Mouse (Mus musculus) liver (tissue): ENCODE data around the gene Dhps.
"Not testable (repeated sequence)": the region's sequence is repeated elsewhere in the genome, so short reads cannot be mapped to it uniquely, and the experiment has no call there.

Experiments
- DNase-seq: peaks from one replicate; pipeline ENCODE4 v3.0.0-alpha.2; 2020; ENCODE audit warnings: mixed read lengths

The Dhps gene

DNA sequence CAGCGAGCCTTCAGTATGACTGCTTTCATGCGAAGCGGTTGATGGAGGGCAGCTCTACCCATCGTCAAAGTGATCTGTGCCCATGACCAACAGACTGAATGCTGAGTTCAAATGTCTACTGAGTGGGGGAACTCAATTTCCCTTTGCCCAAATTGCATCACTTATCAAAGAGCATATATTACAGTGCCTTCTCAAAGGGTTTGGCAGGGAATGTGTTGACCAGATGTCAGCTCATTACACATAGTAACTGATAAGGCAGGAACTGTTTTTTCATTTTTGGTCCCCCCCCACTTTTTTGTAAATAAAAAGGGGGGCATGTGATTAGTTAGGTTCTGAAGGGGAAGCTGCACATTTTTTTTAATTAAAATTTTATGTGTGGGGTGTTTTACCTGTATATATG lies 9.0 kb upstream of the Dhps start:
- no peak for DNase-seq

DNA sequence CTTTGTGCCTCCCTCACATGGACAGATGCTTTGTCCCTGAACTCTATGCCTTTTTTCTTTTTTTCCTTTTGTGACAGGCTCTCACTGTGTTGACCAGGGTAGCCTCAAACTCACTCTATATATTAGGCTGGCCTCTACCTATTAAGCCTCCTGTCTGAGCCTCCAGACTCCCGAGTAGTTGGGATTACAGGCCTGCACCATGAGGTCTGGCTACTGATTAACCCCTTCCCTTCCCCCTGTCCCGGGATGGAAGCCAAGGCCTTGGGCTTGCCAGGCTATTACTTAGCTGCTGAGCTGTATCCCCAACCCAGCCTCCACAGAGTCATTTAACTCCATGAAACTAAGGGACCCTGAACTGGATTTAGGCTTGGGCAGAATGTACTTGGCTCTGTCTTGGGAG lies 6.3 kb upstream of the Dhps start:
- DNase-seq: peak; percentile 39

- no peak for DNase-seq
Observed at GRCm38 (mm10) chr8:85067155-85067554, 4.4 kb upstream of the Dhps start.

GRCm38 (mm10) chr8:85067982-85068381 lies 3.6 kb upstream of the Dhps start, which contains the start of gene Gm5741:
Gene Gm5741 (minus strand): TSS chr8:85067982.
- no peak for DNase-seq

DNA sequence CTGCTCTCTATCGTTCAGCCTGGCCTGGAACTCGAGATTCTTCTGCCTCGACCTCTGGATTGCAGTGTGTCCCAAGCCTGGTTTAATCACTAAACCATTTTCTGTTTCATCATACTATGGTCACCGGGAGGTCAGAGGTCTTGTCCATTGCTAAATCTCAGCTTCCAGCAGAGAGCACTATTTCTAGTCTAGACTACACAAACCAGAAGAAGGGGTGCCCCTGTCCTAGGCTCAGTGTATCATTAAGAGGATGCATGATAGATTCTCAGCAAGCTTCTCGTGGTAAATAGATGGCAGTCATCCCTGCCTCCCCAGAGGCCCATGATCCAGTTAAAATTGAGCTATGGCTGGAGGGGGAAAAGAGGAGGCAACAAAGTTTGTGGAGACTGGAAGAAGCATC lies 516 bp upstream of the Dhps start:
- DNase-seq: peak; percentile 18

GRCm38 (mm10) chr8:85072364-85072929 lies 890 bp downstream of the Dhps start:
- no peak for DNase-seq

GRCm38 (mm10) chr8:85073041-85073612 lies 1.6 kb downstream of the Dhps start:
- DNase-seq: no peak

DNA sequence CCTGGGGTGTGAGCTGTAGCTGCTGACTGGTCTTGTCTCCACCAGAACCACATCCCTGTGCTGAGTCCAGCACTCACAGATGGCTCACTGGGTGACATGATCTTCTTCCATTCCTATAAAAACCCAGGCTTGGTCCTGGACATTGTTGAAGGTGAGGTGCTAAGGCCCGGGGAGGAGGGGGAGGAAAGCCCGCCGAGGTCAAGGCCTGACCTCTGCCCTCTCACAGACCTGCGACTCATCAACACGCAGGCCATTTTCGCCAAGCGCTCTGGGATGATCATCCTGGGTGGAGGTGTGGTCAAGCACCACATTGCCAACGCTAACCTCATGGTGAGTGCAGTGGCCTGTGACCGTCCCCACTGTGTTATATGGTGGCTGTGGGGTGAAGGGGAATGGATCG lies 2.6 kb downstream of the Dhps start:
- no peak for DNase-seq

- no peak for DNase-seq
Observed at GRCm38 (mm10) chr8:85074617-85075016, 3.1 kb downstream of the Dhps start.

DNA sequence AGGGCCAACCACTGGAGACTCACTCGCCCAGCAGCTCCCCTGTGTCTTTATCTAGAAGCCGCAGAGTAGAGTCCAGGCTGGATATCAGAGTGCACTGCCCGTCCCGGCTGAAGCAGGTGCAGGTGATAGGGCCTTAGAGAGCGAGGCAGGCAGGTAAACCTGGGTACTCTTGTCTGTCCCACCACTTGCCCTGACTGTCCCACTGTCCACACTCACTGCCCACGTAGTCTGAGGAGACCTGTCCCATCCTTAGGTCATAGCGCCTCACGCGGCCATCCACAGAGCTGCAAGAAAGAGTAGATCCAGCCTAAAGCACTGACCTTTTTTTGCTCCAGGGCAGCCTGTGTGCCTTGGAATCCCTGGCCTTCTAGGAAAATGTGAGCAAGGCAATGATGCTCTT lies 4.4 kb downstream of the Dhps start:
- peak; percentile 74 for DNase-seq

DNA sequence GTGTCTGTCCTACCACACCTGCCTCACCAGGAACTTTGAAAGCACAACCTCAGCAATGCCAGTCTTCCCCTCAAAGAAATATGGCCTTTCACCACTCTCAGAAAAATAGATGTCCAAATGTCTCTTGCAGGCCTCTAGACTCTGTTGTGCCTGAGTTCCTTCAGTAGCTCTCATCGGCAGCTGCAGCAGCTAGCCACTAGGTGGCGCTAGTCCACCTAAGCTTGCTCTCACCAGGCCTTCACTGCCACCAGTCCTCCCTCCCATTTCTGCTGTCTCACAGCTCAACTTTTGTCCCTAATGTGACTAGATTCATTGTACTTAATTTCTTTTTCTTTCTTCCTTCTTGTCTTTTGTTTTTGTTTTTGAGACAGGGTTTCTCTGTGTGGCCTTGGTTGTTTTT lies 5.4 kb downstream of the Dhps start:
- peak; percentile 88 for DNase-seq

DNA sequence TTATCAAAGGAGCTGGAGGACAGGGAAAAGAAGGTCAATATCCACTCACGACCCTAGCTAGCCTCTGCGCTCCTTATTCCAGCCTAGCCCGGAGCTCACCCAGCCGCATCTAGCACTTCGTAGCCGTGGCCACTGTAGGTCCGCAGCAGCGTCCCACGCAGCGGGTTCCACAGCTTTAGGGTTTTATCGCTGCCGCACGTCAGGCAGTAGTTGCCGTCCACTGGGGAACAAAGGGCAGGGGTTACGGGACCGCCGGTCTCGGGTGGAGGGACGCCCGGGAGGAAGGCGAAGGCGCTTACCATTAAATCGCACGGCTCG lies 8.6 kb downstream of the Dhps start:
- DNase-seq: no peak

DNA sequence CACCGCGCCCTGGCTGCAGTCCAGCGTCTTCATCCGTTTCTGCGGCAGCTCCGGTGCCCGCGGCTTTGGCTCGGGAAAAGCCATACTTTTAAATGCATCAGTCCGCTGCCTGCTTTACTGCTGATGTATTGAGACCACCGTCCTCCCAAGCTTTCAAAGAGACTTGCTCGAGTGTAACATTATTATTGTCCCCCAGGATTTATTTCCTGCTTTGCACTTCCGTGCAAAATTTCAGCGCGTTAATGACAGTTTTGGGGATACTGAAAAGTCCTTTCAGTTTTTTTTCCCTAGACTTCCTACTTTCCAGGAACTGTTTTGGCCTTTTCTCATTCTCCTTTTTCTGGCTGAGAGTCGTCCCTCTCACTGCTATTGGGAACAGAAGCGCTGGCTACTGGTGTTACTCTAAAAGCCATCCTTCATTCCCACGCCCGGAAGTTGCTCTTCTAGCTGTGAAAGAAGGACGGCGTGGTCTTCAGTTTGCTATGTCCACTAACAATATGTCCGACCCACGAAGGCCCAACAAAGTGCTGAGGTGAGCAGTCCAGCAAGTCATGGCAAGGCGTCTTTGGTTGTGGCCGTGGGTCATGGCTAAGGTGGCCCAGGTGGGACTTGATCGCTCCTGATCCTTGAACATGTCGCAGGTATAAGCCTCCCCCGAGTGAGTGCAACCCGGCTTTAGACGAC lies 9.1 kb downstream of the Dhps start, which contains the start of gene Wdr83os:
Wdr83os (plus strand) TSS at position 209 of the 684 bp plus-strand sequence.
- peak; percentile 58 for DNase-seq

GRCm38 (mm10) chr8:85081216-85081555 lies 9.6 kb downstream of the Dhps start, which contains the start of gene Wdr83:
Gene Wdr83 (minus strand): TSS chr8:85081306.
- DNase-seq: peak; percentile 83

DNA sequence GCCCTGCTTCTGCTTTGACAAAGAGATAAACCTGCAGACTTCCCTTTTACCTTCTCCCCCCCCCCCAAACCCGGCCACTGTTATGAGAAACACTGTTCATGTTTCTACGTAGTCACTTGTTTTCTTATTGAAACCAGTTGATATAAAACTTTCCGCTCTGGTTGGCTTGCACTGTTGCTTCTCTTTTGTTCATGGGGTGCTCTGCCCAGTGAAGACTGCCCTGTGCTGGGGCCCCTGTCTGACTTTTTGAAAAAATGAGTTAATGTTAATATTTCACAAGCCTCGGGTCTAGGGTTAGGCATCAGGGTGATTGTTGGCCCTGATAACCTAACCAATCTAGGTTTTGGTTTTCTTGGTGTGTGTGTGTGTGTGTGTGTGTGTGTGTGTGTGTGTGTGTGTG lies 10.6 kb downstream of the Dhps start:
- DNase-seq: not testable (repeated sequence)

DNA sequence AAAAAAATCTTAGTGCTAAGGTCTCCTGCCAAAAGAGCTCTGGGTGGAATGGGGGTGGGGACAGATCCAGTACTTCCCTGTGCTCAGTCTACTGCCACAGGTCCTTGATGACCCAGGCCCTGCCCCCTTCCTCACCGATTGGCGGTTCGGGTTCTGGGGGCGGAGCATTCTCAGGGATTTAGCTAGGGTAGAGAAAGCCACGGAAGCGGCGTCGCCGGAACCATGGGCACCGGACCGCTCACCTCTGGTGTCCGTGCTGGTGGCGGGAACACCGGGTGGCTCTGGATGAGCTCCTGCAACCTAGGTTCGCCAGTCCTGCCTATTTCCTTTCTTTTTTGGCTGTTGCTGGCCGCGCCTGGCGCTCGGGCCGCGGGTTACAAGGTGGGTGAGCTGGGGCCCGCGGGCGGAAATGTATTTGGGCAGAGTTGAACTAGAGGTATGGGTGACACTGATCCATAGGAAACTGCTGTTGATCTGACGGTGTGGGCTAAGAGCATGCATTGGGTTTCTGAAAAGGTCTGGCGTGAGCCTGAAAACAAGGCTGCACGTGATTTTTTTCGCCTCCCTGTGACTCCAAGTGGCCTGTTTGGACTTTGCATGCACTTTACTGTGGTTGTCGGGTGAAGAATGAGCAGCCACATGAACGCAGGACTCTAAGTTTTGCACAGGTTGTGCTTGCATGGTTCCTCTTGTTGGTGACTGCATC lies 11.7 kb downstream of the Dhps start, which contains the start of gene Man2b1:
Man2b1 (plus strand) TSS at position 163 of the 706 bp plus-strand sequence.
- peak; percentile 92 for DNase-seq

DNA sequence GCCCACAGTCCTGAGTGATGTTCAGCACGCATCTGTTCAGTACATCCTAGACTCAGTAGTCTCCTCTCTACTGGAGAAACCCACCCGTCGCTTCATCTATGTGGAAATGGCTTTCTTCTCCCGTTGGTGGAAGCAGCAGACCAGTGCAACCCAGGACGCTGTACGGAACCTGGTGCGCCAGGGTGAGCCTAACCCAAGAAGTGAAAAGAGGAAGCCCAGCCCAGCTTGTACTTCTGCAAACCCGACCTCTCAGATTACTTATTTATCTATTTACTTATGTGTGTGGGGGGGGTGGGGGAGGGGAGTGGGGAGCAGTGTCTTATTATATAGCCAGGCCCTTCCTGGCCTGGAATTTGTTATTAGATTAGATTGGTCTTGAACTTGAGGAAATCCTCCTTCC lies 13.1 kb downstream of the Dhps start:
- no peak for DNase-seq

DNA sequence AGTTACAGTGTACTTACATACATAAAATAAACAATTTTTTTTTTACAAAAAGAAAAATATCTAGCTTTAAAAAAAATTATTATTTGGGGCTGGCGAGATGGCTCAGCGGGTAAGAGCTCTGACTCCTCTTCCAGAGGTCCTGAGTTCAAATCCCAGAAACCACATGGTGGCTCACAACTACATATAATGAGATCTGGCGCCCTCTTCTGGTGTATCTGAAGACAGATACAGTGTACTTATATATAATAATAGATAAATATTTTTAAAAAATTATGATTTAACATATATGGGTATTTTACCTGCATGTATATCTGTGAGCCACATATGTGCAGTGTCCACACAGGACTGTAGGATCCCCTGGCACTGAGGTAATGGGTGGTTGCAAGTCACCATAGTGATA lies 14.7 kb downstream of the Dhps start:
- DNase-seq: no peak

DNA sequence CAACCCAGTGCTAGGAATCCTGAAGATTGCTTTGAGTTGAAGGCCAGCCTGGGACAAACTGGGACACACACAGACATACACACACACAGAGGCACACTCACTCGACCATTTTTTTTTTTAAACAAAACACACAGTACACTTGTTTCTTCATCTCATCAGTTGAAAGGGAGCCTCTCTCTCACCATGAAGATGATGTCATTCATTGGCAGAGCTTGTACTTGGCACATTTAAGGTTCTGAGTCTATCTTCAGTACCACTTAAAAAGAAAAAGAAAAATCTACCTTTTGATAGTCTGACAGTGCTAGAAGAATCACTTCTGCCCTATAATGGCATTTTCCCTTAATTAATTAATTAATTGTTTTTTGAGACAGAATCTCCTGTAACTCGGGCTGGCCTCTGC lies 17.2 kb downstream of the Dhps start:
- DNase-seq: no peak

DNA sequence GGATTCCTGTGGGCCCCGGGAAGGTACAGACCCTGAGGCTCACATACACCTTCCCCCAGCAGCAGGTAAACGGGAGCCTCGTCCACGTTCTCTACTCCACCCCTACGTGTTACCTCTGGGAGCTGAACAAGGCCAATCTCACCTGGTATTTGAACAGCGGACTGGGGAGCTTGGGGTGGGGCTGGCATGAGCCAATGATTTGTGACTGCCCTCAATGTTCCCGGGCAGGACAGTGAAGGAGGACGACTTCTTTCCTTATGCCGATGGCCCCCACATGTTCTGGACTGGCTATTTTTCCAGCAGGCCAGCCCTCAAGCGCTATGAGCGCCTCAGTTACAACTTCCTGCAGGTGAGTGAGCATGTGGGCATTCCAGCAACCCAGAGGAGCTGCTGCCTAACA lies 19.3 kb downstream of the Dhps start:
- peak; percentile 1 for DNase-seq

- DNase-seq: no peak
Observed at GRCm38 (mm10) chr8:85091526-85092090, 20.1 kb downstream of the Dhps start.

GRCm38 (mm10) chr8:85095051-85095450 lies 23.5 kb downstream of the Dhps start:
- no peak for DNase-seq

DNA sequence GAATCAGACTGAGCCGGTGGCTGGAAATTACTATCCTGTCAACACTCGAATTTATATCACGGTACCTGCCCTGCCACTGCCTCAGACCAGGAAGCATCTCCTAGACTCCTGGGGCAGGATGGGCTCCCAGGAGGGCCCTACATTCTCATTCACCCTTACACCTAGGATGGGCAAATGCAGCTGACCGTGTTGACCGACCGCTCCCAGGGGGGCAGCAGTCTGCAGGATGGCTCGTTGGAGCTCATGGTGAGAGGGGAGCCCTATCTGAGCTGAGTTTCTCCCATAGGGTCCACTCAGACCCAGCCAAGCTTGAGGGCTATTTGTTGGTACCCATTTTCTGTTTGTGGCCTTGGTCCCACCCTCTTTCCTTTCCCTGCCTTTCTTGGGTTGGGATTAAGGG lies 24.0 kb downstream of the Dhps start:
- DNase-seq: no peak

GRCm38 (mm10) chr8:85096196-85096595 lies 24.6 kb downstream of the Dhps start:
- DNase-seq: no peak
